In the genomic region with DNA sequence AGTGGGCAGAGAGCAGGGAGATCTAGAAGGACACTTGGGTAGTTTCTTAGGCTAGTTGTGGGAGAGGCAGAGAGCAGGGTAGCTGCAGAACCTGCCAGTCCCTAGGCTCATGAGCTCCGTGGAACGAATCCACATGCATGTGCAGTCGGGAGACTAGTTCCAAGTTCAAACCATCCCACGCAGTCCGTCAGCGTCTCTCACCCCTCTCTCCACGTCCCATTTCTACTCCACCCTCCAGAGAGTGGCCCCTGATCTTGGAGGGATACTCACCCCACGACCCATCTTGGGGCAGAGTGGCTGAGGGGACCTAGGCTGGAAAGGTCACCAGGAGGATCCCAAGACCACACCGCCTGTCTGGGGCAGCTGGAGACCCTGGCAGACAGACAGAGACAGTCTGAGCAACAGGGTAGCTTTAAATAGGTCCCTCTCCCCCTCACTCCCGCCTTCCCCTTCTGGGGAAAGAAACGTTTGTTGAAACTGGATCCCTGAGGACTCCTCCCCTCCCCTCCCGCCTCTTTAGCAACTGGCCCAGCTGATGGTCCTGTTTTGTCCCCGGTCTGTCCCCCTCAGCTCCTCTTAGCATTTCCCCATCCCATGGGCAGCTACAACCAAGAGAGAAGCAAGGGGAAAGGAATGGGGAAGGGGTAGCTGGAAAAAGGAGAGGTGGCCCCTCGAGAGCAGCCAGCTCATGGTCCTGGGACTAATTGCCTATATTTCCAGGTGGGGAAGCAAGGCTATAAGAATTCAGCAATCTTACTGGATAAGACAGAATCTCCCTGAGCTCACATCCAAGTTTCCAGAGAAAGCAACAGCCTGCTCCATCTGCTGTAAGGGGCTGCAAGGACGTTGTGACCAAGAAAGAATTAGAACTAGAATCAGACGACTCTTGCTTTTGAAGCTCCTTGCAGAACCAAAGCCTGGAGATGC, we compare ENCODE assay signal across 9 mouse cellular contexts. TPM values are rescaled to one million over a fixed set of nuclear protein-coding genes. Genes with fewer than 3 reads are reported as not detected.
DNase-seq lines count a peak whose midpoint lies in the region; ATAC-seq lines count a peak whose summit lies in the region.
"Had no signal": no experiment of that assay in that cellular context is flagged by ENCODE, and none has a peak within 500 bp of the region (broad histone marks: within the 10 kb centered on the region; RNA-seq: fewer than 3 reads in every experiment).

Atp1a2 (minus strand) TSS at position 454 of the 927 bp plus-strand sequence.

- DNase-seq in ovary, postnatal 10 days (ENCODE audit: low spot score): peak; percentile 57
- no peak for DNase-seq in ovary, adult 18-20 months (ENCODE audit: low spot score)
- no peak for DNase-seq in layer of hippocampus, postnatal 36 days
- peak; percentile 48 for DNase-seq in midbrain, embryonic 10.5 days (ENCODE audit: low spot score)

- no peaks in the 10 kb centered on the region for H3K27me3 ChIP-seq in forebrain, embryonic 13.5 days
- no peaks in the 10 kb centered on the region for H3K27me3 ChIP-seq in heart, embryonic 15.5 days
- H3K27me3 ChIP-seq in midbrain, embryonic 10.5 days (ENCODE audit: low read depth, poor library complexity, severe bottlenecking): peaks cover 68% of the 10 kb centered on the region
- no peaks in the 10 kb centered on the region for H3K27me3 ChIP-seq in stomach, embryonic 16.5 days (ENCODE audit: control insufficient read depth, insufficient read depth, low read length)
- H3K27me3 ChIP-seq: Patski had no signal

- peak within 1 kb of the TSS; percentile 27 for H3K4me3 ChIP-seq in forebrain, embryonic 13.5 days
- peak within 1 kb of the TSS; percentile 51 for H3K4me3 ChIP-seq in heart, embryonic 15.5 days
- peak within 1 kb of the TSS; percentile 31 for H3K4me3 ChIP-seq in midbrain, embryonic 10.5 days
- H3K4me3 ChIP-seq in stomach, embryonic 16.5 days (replicated peaks; ENCODE audit: low read length): peak within 1 kb of the TSS; percentile 36

- no peaks in the 10 kb centered on the region for H3K9me3 ChIP-seq in forebrain, embryonic 13.5 days (replicated peaks)
- H3K9me3 ChIP-seq in heart, embryonic 15.5 days (replicated peaks): no peaks in the 10 kb centered on the region
- H3K9me3 ChIP-seq in midbrain, embryonic 10.5 days (replicated peaks): no peaks in the 10 kb centered on the region
- no peaks in the 10 kb centered on the region for H3K9me3 ChIP-seq in stomach, embryonic 16.5 days (replicated peaks; ENCODE audit: control insufficient read depth, low read length)

- H3K36me3 ChIP-seq in forebrain, embryonic 13.5 days (ENCODE audit: poor library complexity, severe bottlenecking): no peaks in the 10 kb centered on the region
- no peaks in the 10 kb centered on the region for H3K36me3 ChIP-seq in heart, embryonic 15.5 days
- no peaks in the 10 kb centered on the region for H3K36me3 ChIP-seq in midbrain, embryonic 10.5 days
- H3K36me3 ChIP-seq in stomach, embryonic 16.5 days (ENCODE audit: control insufficient read depth, insufficient read depth, low read length): no peaks in the 10 kb centered on the region

- peak within 1 kb of the TSS; percentile 46 for H3K4me2 ChIP-seq in forebrain, embryonic 13.5 days
- peak within 1 kb of the TSS; percentile 68 for H3K4me2 ChIP-seq in heart, embryonic 15.5 days
- peak within 1 kb of the TSS; percentile 53 for H3K4me2 ChIP-seq in stomach, embryonic 16.5 days (ENCODE audit: low read depth, low read length)

- H3K9ac ChIP-seq in forebrain, embryonic 13.5 days: peak within 1 kb of the TSS; percentile 45
- H3K9ac ChIP-seq in heart, embryonic 15.5 days: peak within 1 kb of the TSS; percentile 60
- peak within 1 kb of the TSS; percentile 51 for H3K9ac ChIP-seq in stomach, embryonic 16.5 days (ENCODE audit: low read length)

- 12% methylated on average over 16 of the region's 16 CpGs for WGBS in forebrain, embryonic 13.5 days
- 6% methylated on average over 16 of the region's 16 CpGs for WGBS in heart, embryonic 15.5 days
- WGBS in midbrain, embryonic 10.5 days: 13% methylated on average over 16 of the region's 16 CpGs
- WGBS in stomach, embryonic 16.5 days: 6% methylated on average over 16 of the region's 16 CpGs

- ATAC-seq in forebrain, embryonic 13.5 days: peak; percentile 33; the same call in 1 of the 2 replicates
- ATAC-seq in heart, embryonic 15.5 days (replicated peaks; ENCODE audit: insufficient number of reproducible peaks, insufficient read depth, low FRiP score, low read depth): peak; percentile 77
- ATAC-seq in stomach, embryonic 16.5 days (ENCODE audit: insufficient read depth, low FRiP score): peak; percentile 63; the same call in 1 of the 2 replicates
- no peak for ATAC-seq in megakaryocyte, adult 5-6 weeks (ENCODE audit: poor library complexity, severe bottlenecking)
- ATAC-seq: Patski had no signal

- peaks cover 64% of the 10 kb centered on the region for H3K4me1 ChIP-seq in forebrain, embryonic 13.5 days
- H3K4me1 ChIP-seq in heart, embryonic 15.5 days (replicated peaks): peaks cover 66% of the 10 kb centered on the region
- peaks cover 61% of the 10 kb centered on the region for H3K4me1 ChIP-seq in midbrain, embryonic 10.5 days
- H3K4me1 ChIP-seq in stomach, embryonic 16.5 days (ENCODE audit: control insufficient read depth, insufficient read depth, low read length): peaks cover 18% of the 10 kb centered on the region

- peak within 1 kb of the TSS; percentile 73 for H3K27ac ChIP-seq in forebrain, embryonic 13.5 days
- H3K27ac ChIP-seq in heart, embryonic 15.5 days: peak within 1 kb of the TSS; percentile 90
- peak within 1 kb of the TSS; percentile 72 for H3K27ac ChIP-seq in midbrain, embryonic 10.5 days (replicated peaks)
- H3K27ac ChIP-seq in stomach, embryonic 16.5 days (ENCODE audit: low read length): peak within 1 kb of the TSS; percentile 34

RNA-seq across cellular contexts. Expression of gene Atp1a2, which starts in this region (rescaled TPM):
- 17.6 and 17.8 TPM in 2 replicates for polyA plus RNA-seq in forebrain, embryonic 13.5 days (2015; fragmentation: Nextera tagmentation; extraction: Ambion mirVana)
- polyA plus RNA-seq in heart, embryonic 15.5 days (2015; fragmentation: Nextera tagmentation; extraction: Ambion mirVana): 17.4 and 17.9 TPM in 2 replicates
- 100 to 1,000 TPM; 577 to 614 TPM for total RNA-seq in layer of hippocampus, postnatal 36 days (2021)
- polyA plus RNA-seq in midbrain, embryonic 10.5 days (2016; fragmentation: Nextera tagmentation; extraction: Ambion mirVana): 3.0 and 4.3 TPM in 2 replicates
- polyA plus RNA-seq in stomach, embryonic 16.5 days (2015; fragmentation: Nextera tagmentation; extraction: Ambion mirVana): 5.7 and 7.5 TPM in 2 replicates
- total RNA-seq in megakaryocyte, adult 5-6 weeks (2015): 0.02 TPM in 1 of 2 replicates, not detected in the other
- total RNA-seq in megakaryocyte, adult 5-6 weeks (2017): not detected in 2 replicates

Comparison
In these comparisons a context has a peak if more than half of its experiments do, and no peak if none do; other contexts are left out.
1. RNA of gene Atp1a2 (total RNA-seq): 577 to 614 TPM in layer of hippocampus, postnatal 36 days; 0.02 TPM in megakaryocyte, adult 5-6 weeks; every median in the first group is over 100 times any median in the second.
2. DNase-seq: peak in ovary, postnatal 10 days (single experiment) and midbrain, embryonic 10.5 days (single experiment); none in ovary, adult 18-20 months (single experiment) and layer of hippocampus, postnatal 36 days (0 of 2).
3. H3K27ac ChIP-seq: peak in every context shown above with its lines; median percentile 90 in heart, embryonic 15.5 days; 73 in forebrain, embryonic 13.5 days; 72 in midbrain, embryonic 10.5 days; 34 in stomach, embryonic 16.5 days.
4. Peak in every context shown above with its lines, with median percentiles within 50 percentile points of each other: H3K4me2 ChIP-seq, H3K4me3 ChIP-seq and H3K9ac ChIP-seq.